In genomic region chr4:136937344-136937743, GRCm38 (mm10) we compare ENCODE assay signal across 13 mouse cellular contexts. TPM values are rescaled to one million over a fixed set of nuclear protein-coding genes. Genes with fewer than 3 reads are reported as not detected.
"Had no signal": no experiment of that assay in that cellular context is flagged by ENCODE, and none has a peak within 500 bp of the region (broad histone marks: within the 10 kb centered on the region; RNA-seq: fewer than 3 reads in every experiment).

No protein-coding gene starts in this region.

- H3K9ac ChIP-seq: liver, embryonic 15.5 days; lung, embryonic 14.5 days; midbrain, embryonic 12.5 days; neural tube, embryonic 13.5 days had no signal

- DNase-seq: kidney, postnatal 25 days; lung, embryonic 14.5 days; lung, postnatal 10 days; right cerebral cortex, postnatal 14 days; thymus, postnatal 4 days had no signal

- H3K4me2 ChIP-seq: liver, embryonic 11.5 days; liver, embryonic 15.5 days; lung, embryonic 14.5 days; midbrain, embryonic 12.5 days; neural tube, embryonic 13.5 days had no signal

- H3K27ac ChIP-seq: left cerebral cortex, adult 2 months; limb, embryonic 10.5 days; liver, embryonic 15.5 days; macrophage; midbrain, embryonic 12.5 days; neural tube, embryonic 13.5 days had no signal

- H3K9me3 ChIP-seq: limb, embryonic 10.5 days; liver, embryonic 15.5 days; megakaryocyte, embryonic 14.5 days; midbrain, embryonic 12.5 days; neural tube, embryonic 13.5 days had no signal

- H3K36me3 ChIP-seq: limb, embryonic 10.5 days; liver, embryonic 15.5 days; midbrain, embryonic 12.5 days; neural tube, embryonic 13.5 days had no signal

- H3K4me1 ChIP-seq: megakaryocyte, embryonic 14.5 days had no signal

- H3K4me3 ChIP-seq: left cerebral cortex, adult 2 months; limb, embryonic 10.5 days; liver, embryonic 15.5 days; megakaryocyte, embryonic 14.5 days; midbrain, embryonic 12.5 days; neural tube, embryonic 13.5 days had no signal

RNA-seq across cellular contexts. Expression of gene Epha8, which starts 19.3 kb away (rescaled TPM):
- polyA plus RNA-seq: macrophage had no signal
